Mouse (Mus musculus): ENCODE measurements at regions not wholly inside any gene's neighbourhood (a gene's known extent, or its start where the extent isn't known, plus 50 kb on each side); places are given as distances from the start of the nearest gene placed in this dataset.

DNA sequence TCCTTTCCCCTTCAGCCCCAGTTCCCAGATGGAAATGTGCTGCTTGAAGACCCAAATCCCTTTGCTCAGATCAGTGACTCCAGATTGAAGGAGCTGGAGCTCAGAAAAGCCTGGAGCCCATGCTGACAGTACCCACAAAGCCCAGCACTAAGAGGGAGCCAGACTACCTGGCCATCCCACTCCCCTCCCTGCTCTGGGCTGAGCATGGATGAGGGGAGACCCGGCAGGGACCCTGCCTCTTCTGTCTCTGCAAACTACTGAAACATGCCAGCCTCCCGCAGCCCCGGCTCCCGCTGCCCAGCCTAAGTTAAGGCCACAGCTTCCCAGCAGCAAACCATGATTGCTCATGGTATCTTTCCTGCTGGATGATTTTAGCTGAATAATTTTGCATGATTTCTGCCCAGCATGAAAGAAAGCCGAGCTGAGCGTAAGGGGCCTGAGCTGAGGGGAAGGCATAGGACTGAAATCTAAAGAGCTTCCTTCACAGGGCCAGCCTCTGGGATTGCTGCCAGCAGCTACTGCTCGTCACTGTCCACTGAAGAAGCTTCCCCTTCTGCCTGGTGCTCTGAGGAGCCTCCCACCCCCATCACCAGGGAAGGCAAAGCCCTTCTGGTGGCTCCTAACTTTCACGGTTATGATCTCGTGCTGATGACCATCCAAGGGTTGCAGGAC lies 178.4 kb downstream of the Tmem132e start:
- TF ChIP-seq POLR2A (IDR thresholded peaks at IDR 0.05; ENCODE audit: extremely low read depth, insufficient read depth, low read length), result no peak
- TF ChIP-seq CTCF (IDR thresholded peaks at IDR 0.05; ENCODE audit: extremely low read depth, insufficient read depth, low read length), result no peak

Measured in cortical plate, adult 2 months (tissue).